Mouse (Mus musculus): ENCODE measurements around the gene Sorcs1. TPM values are rescaled to one million over a fixed set of nuclear protein-coding genes. Genes with fewer than 3 reads are reported as not detected.
A peak's percentile ranks its signal among the peaks of the same experiment; 100 is the strongest.

The Sorcs1 gene
- total RNA-seq, 2 experiments from 2014 or later: 39.2 to 48.1 TPM

- intact Hi-C loops (cut with DNase I): no loop called here
- DNase-seq (ENCODE audit: low spot score in 2 of 2): peak in 1 of 2 experiments; percentile 33
These were observed 350.6 kb downstream of the Sorcs1 start for GRCm38 (mm10) chr19:50327804-50328203.

GRCm38 (mm10) chr19:50326151-50326550, 352.3 kb downstream of the Sorcs1 start:
- peak in 1 of 2 experiments; percentile 3 for DNase-seq (ENCODE audit: low spot score in 2 of 2)
- intact Hi-C loops (cut with DNase I): no loop called here

GRCm38 (mm10) chr19:50325686-50326085, 352.8 kb downstream of the Sorcs1 start:
- no peak for DNase-seq (ENCODE audit: low spot score in 2 of 2)
- intact Hi-C loops (cut with DNase I): no loop called here

- DNase-seq (ENCODE audit: low spot score in 2 of 2): no peak
- intact Hi-C loops (cut with DNase I): no loop called here
These were observed 371.4 kb downstream of the Sorcs1 start for GRCm38 (mm10) chr19:50307046-50307445.

- no peak for DNase-seq (ENCODE audit: low spot score in 2 of 2)
- intact Hi-C loops (cut with DNase I): no loop called here
These were observed 384.2 kb downstream of the Sorcs1 start for GRCm38 (mm10) chr19:50294205-50294604.

- peak; percentile 31 to 57 for DNase-seq (ENCODE audit: low spot score in 2 of 2)
These were observed 414.0 kb downstream of the Sorcs1 start for GRCm38 (mm10) chr19:50264450-50264849.

GRCm38 (mm10) chr19:50258718-50259413, 419.6 kb downstream of the Sorcs1 start:
- intact Hi-C loops (cut with DNase I): no loop called here
- peak; percentile 64 to 77 for DNase-seq (ENCODE audit: low spot score in 2 of 2)

More at GRCm38 (mm10) chr19:50264450-50264849, 414.0 kb downstream of the Sorcs1 start:
- intact Hi-C loops (cut with DNase I): no loop called here

GRCm38 (mm10) chr19:50220476-50220875, 458.0 kb downstream of the Sorcs1 start:
- DNase-seq (ENCODE audit: low spot score in 2 of 2): no peak
- intact Hi-C loops (cut with DNase I): no loop called here

- intact Hi-C loops (cut with DNase I): no loop called here
- peak; percentile 5 to 15 for DNase-seq (ENCODE audit: low spot score in 2 of 2)
These were observed 463.8 kb downstream of the Sorcs1 start for GRCm38 (mm10) chr19:50214466-50215228.

GRCm38 (mm10) chr19:50210456-50210855, 468.0 kb downstream of the Sorcs1 start:
- no peak for DNase-seq (ENCODE audit: low spot score in 2 of 2)
- intact Hi-C loops (cut with DNase I): no loop called here

- DNase-seq (ENCODE audit: low spot score in 2 of 2): no peak
- intact Hi-C loops (cut with DNase I): no loop called here
These were observed 474.1 kb downstream of the Sorcs1 start for GRCm38 (mm10) chr19:50204341-50204740.

- intact Hi-C loops (cut with DNase I): no loop called here
- no peak for DNase-seq (ENCODE audit: low spot score in 2 of 2)
These were observed 481.9 kb downstream of the Sorcs1 start for GRCm38 (mm10) chr19:50196592-50196991.

- DNase-seq (ENCODE audit: low spot score in 2 of 2): no peak
- intact Hi-C loops (cut with DNase I): no loop called here
These were observed 492.4 kb downstream of the Sorcs1 start for GRCm38 (mm10) chr19:50185769-50186715.

GRCm38 (mm10) chr19:50184901-50185623, 493.4 kb downstream of the Sorcs1 start:
- DNase-seq (ENCODE audit: low spot score in 2 of 2): peak; percentile 76 to 85
- intact Hi-C loops (cut with DNase I): no loop called here

GRCm38 (mm10) chr19:50178851-50179250, 499.6 kb downstream of the Sorcs1 start:
- no peak for DNase-seq (ENCODE audit: low spot score in 2 of 2)
- intact Hi-C loops (cut with DNase I): no loop called here

GRCm38 (mm10) chr19:50178151-50178550, 500.3 kb downstream of the Sorcs1 start:
- DNase-seq (ENCODE audit: low spot score in 2 of 2): no peak
- intact Hi-C loops (cut with DNase I): no loop called here

GRCm38 (mm10) chr19:50171849-50172248, 506.6 kb downstream of the Sorcs1 start:
- DNase-seq (ENCODE audit: low spot score in 2 of 2): peak; percentile 13 to 22
- intact Hi-C loops (cut with DNase I): no loop called here

GRCm38 (mm10) chr19:50151111-50151510, 527.3 kb downstream of the Sorcs1 start:
- DNase-seq (ENCODE audit: low spot score in 2 of 2): no peak
- intact Hi-C loops (cut with DNase I): no loop called here

GRCm38 (mm10) chr19:50145919-50146318, 532.5 kb downstream of the Sorcs1 start:
- peak in 1 of 2 experiments; percentile 26 for DNase-seq (ENCODE audit: low spot score in 2 of 2)
- intact Hi-C loops (cut with DNase I): no loop called here

All from left cerebral cortex, postnatal 14 days (tissue).